Mouse (Mus musculus) midbrain, embryonic 14.5 days (tissue): ENCODE results near the gene Tmem41a. TPM values are rescaled to one million over a fixed set of nuclear protein-coding genes. Genes with fewer than 3 reads are reported as not detected.

Experiments used
- polyA plus RNA-seq: library from polyadenylated mRNA; unstranded; fragments of >200 nt; fragmentation: Nextera tagmentation; extraction: Ambion mirVana; gene quantifications from 2 replicates; pipeline ENCODE4 v1.2.1, GENCODE M21; 2014

Tmem41a gene
- polyA plus RNA-seq, 1 experiment from 2014 or later: 40.7 TPM

Other genes with a start within 250 kb of the Tmem41a start
- gene Ehhadh, start 159.7 kb downstream of the Tmem41a start, polyA plus RNA-seq: 1.2 and 1.6 TPM in 2 replicates
- 6.6 and 9.3 TPM in 2 replicates for gene Map3k13, start 153.2 kb downstream of the Tmem41a start, polyA plus RNA-seq
- gene Liph, start 48.1 kb upstream of the Tmem41a start, polyA plus RNA-seq: 0.25 and 0.77 TPM in 2 replicates
- gene Senp2, start 61.9 kb upstream of the Tmem41a start, polyA plus RNA-seq: 41.1 and 58.4 TPM in 2 replicates
- gene Igf2bp2, start 215.7 kb upstream of the Tmem41a start, polyA plus RNA-seq: 11.8 and 20.2 TPM in 2 replicates